Mouse (Mus musculus): ENCODE results near the gene Zfp292. TPM values are rescaled to one million over a fixed set of nuclear protein-coding genes. Genes with fewer than 3 reads are reported as not detected.

Zfp292 gene
- polyA plus RNA-seq, 2 experiments, result 11.9 to 23.2 TPM

DNA sequence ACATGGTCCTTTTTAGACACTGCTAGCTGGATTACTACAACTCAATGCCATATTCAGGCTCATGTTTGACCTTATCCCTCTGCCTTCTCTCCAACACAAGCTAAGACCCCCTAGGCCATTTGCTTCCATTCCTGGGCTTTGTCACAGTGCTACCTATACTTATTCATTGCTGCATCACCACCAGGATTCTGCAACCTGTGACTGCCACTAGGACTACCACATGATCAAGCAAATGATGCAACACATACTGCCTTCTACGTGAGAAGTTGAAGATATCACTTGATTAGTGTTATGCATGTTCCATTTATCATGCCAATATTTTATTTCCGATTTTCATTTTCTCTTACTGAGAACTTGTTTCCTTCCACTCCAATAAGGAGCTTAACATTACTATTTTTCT, 84.8 kb downstream of the Zfp292 start:
- peaks cover 6% of the 10 kb centered on the region; the same call in 1 of the 2 replicates for H3K36me3 ChIP-seq (ENCODE audit: control insufficient read depth, insufficient read depth, low read length)
- no peak overlapping the region for H3K4me3 ChIP-seq (replicated peaks; ENCODE audit: low read length)
- H3K4me2 ChIP-seq (replicated peaks; ENCODE audit: low read depth, low read length, severe bottlenecking), result no peak overlapping the region
- H3K4me1 ChIP-seq (ENCODE audit: control insufficient read depth, insufficient read depth, low read length), result peaks cover 13% of the 10 kb centered on the region; the same call in 1 of the 2 replicates
- H3K9ac ChIP-seq (ENCODE audit: low read depth, low read length, severe bottlenecking), result no peak overlapping the region
- no peaks in the 10 kb centered on the region for H3K27me3 ChIP-seq (ENCODE audit: control insufficient read depth, insufficient read depth, low read length)
- TF ChIP-seq POLR2A (IDR thresholded peaks at IDR 0.05; ENCODE audit: borderline replicate concordance, extremely low read depth, insufficient read depth, insufficient read length), result no peak
- WGBS, result 89% methylated on average over 2 of the region's 2 CpGs
- no peak overlapping the region for H3K27ac ChIP-seq (replicated peaks; ENCODE audit: low read depth, low read length)
- ATAC-seq (ENCODE audit: low FRiP score, low read depth), result no peak
- DNase-seq (ENCODE audit: low spot score), result no peak
- no peaks in the 10 kb centered on the region for H3K9me3 ChIP-seq (ENCODE audit: control insufficient read depth, low read length)

DNA sequence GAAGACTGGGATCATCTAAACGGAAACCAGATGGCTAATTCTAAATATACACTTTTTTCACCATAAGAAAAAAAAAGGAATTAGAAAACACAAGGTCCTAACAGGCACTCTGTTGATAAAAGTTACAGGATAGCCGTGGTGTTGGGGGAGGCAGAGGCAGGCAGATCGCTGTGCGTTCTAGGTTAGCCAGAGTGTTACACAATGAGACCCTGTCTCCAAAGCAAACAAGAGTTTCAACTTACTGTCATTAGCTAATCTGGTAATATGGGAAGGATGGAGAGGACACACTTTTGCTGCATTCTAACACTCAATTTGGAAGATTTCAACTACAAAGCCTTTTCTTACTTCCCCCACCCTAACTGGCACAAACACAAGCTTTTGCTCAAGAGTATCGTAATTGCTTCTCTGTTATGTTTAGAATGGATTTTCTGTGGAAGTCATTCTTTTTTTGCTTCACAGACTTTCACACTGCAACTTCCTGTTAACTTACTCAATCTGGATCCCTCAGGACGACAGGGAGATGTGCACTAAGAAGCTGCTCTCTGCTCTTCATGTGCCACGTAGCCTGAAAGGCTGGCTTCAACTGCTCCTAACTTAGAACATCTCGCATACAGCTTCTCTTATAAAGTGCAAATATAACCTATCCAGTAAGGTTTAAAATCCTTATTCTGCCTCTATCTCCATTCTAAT, 85.3 kb downstream of the Zfp292 start:
- no peak for TF ChIP-seq POLR2A (IDR thresholded peaks at IDR 0.05; ENCODE audit: borderline replicate concordance, extremely low read depth, insufficient read depth, insufficient read length)
- Histone ChIP-seq H3K36me3 (ENCODE audit: control insufficient read depth, insufficient read depth, low read length) (peaks cover 6% of the 10 kb centered on the region; the same call in 1 of the 2 replicates), H3K9me3 (ENCODE audit: control insufficient read depth, low read length) (no peaks in the 10 kb centered on the region), H3K4me2 (replicated peaks; ENCODE audit: low read depth, low read length, severe bottlenecking) (no peak overlapping the region), H3K4me1 (ENCODE audit: control insufficient read depth, insufficient read depth, low read length) (peaks cover 13% of the 10 kb centered on the region; the same call in 1 of the 2 replicates), H3K9ac (ENCODE audit: low read depth, low read length, severe bottlenecking) (no peak overlapping the region), H3K27me3 (ENCODE audit: control insufficient read depth, insufficient read depth, low read length) (no peaks in the 10 kb centered on the region), H3K4me3 (replicated peaks; ENCODE audit: low read length) (no peak overlapping the region), H3K27ac (replicated peaks; ENCODE audit: low read depth, low read length) (no peak overlapping the region)
- DNase-seq (ENCODE audit: low spot score) (no peak), ATAC-seq (ENCODE audit: low FRiP score, low read depth) (no peak)
- 77% methylated on average over 8 of the region's 8 CpGs for WGBS

DNA sequence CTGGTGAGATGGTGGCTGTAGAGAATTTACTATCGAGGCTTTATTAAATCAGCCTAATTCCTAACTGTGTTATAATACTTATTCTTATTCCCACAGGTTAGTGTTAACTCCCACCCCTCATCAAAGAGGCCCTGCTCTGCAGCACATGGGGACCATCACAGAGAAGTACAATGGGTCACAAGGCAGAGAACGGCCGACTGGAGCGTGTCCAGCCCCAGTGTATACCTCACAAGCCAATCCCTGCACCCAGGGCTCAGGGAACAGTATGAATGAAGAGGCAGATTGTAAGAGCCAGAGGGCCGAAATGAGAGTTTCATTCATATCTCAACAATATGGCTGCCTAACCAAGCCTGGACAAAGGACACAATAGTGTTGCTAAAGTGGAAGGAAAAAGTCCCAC, 86.5 kb downstream of the Zfp292 start:
- Histone ChIP-seq H3K4me3 (replicated peaks; ENCODE audit: low read length) (no peak overlapping the region), H3K9me3 (ENCODE audit: control insufficient read depth, low read length) (no peaks in the 10 kb centered on the region), H3K36me3 (ENCODE audit: control insufficient read depth, insufficient read depth, low read length) (no peaks in the 10 kb centered on the region), H3K27ac (replicated peaks; ENCODE audit: low read depth, low read length) (no peak overlapping the region), H3K4me2 (replicated peaks; ENCODE audit: low read depth, low read length, severe bottlenecking) (no peak overlapping the region), H3K4me1 (ENCODE audit: control insufficient read depth, insufficient read depth, low read length) (peaks cover 13% of the 10 kb centered on the region; the same call in 1 of the 2 replicates), H3K27me3 (ENCODE audit: control insufficient read depth, insufficient read depth, low read length) (no peaks in the 10 kb centered on the region), H3K9ac (ENCODE audit: low read depth, low read length, severe bottlenecking) (no peak overlapping the region)
- no peak for ATAC-seq (ENCODE audit: low FRiP score, low read depth)
- WGBS, result 62% methylated on average over 5 of the region's 5 CpGs
- TF ChIP-seq POLR2A (IDR thresholded peaks at IDR 0.05; ENCODE audit: borderline replicate concordance, extremely low read depth, insufficient read depth, insufficient read length), result no peak
- DNase-seq (ENCODE audit: low spot score), result no peak

DNA sequence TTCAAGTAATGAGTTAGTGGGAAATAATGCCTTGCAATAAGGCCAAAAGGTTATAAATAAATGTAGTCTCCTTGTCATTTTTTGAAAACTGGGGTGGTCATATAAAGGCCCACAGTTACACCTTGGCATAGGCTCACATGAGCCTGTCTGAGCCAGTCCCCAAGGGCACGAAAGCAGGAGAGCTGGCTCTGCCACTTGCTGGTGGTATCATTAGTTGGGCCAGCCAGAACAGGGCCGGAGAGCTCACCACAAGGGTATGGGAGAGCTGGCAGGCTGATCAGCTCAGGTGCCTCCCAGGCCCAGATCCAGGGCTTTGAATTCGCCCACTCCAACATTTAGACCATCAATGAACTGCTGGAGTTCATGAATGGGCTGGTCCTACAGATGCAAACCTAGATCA, 96.3 kb downstream of the Zfp292 start:
- Histone ChIP-seq H3K4me3 (replicated peaks; ENCODE audit: low read length) (no peak overlapping the region), H3K4me1 (ENCODE audit: control insufficient read depth, insufficient read depth, low read length) (no peaks in the 10 kb centered on the region), H3K4me2 (replicated peaks; ENCODE audit: low read depth, low read length, severe bottlenecking) (no peak overlapping the region), H3K27ac (replicated peaks; ENCODE audit: low read depth, low read length) (no peak overlapping the region), H3K36me3 (ENCODE audit: control insufficient read depth, insufficient read depth, low read length) (no peaks in the 10 kb centered on the region), H3K27me3 (ENCODE audit: control insufficient read depth, insufficient read depth, low read length) (no peaks in the 10 kb centered on the region), H3K9ac (ENCODE audit: low read depth, low read length, severe bottlenecking) (no peak overlapping the region), H3K9me3 (ENCODE audit: control insufficient read depth, low read length) (no peaks in the 10 kb centered on the region)
- ATAC-seq (ENCODE audit: low FRiP score, low read depth) (no peak), DNase-seq (ENCODE audit: low spot score) (no peak)
- TF ChIP-seq POLR2A (IDR thresholded peaks at IDR 0.05; ENCODE audit: borderline replicate concordance, extremely low read depth, insufficient read depth, insufficient read length), result no peak
- 81% methylated on average over 3 of the region's 3 CpGs for WGBS

DNA sequence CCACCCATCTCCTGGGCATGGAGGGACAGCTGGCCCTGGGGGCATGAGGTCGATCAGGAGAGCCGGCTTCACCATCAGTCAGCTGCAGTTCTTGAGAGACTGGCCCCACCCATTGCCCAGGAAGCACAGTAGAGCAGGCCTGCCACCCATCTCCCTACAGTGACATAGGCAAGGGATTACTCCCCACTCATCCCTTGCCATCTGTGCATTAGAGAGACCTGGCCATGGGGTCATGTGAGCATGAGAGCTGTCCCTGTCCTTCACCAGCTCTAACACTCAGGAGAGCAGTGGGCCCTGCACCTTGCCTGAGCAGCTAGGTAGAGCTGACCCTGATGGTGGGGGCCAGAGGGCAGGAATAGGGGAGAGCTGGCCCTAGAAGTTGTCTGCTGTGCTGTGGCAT, 97.1 kb downstream of the Zfp292 start:
- Histone ChIP-seq H3K9me3 (ENCODE audit: control insufficient read depth, low read length) (no peaks in the 10 kb centered on the region), H3K27ac (replicated peaks; ENCODE audit: low read depth, low read length) (no peak overlapping the region), H3K4me2 (replicated peaks; ENCODE audit: low read depth, low read length, severe bottlenecking) (no peak overlapping the region), H3K9ac (ENCODE audit: low read depth, low read length, severe bottlenecking) (no peak overlapping the region), H3K4me1 (ENCODE audit: control insufficient read depth, insufficient read depth, low read length) (no peaks in the 10 kb centered on the region), H3K36me3 (ENCODE audit: control insufficient read depth, insufficient read depth, low read length) (no peaks in the 10 kb centered on the region), H3K27me3 (ENCODE audit: control insufficient read depth, insufficient read depth, low read length) (no peaks in the 10 kb centered on the region), H3K4me3 (replicated peaks; ENCODE audit: low read length) (no peak overlapping the region)
- ATAC-seq (ENCODE audit: low FRiP score, low read depth) (no peak), DNase-seq (ENCODE audit: low spot score) (no peak)
- TF ChIP-seq POLR2A (IDR thresholded peaks at IDR 0.05; ENCODE audit: borderline replicate concordance, extremely low read depth, insufficient read depth, insufficient read length), result no peak
- 64% methylated on average over 2 of the region's 2 CpGs for WGBS

All from limb, embryonic 14.5 days (tissue).